Mouse (Mus musculus) telencephalon, adult 2 months (tissue): ENCODE measurements around the gene Vps4b.

Experiments
- DNase-seq: peaks from one replicate; pipeline ENCODE4 v3.0.0-alpha.2; 2011; ENCODE audit warnings: low read depth, low spot score

The Vps4b gene

DNA sequence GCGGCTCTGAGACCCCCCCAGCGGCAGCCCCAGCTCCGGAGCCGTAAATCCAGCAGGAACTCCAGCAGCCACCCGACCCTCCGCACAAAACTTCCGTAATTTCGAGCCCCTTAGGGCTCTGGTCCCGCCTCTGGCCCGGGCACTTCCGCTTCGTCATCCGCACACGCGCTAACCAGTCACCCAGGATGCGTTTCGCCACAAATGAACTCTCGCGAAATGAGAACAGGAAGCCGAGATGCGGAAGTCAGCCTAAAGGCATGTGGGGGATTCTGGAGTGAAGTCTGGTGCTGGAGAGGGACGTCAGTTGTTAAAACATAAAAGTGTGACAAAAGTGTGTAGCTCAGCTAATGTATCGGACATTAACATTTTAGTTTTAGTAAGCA lies at the start of gene Vps4b:
Vps4b (minus strand) TSS at position 187 of the 383 bp plus-strand sequence.
- peak; percentile 95 for DNase-seq

DNA sequence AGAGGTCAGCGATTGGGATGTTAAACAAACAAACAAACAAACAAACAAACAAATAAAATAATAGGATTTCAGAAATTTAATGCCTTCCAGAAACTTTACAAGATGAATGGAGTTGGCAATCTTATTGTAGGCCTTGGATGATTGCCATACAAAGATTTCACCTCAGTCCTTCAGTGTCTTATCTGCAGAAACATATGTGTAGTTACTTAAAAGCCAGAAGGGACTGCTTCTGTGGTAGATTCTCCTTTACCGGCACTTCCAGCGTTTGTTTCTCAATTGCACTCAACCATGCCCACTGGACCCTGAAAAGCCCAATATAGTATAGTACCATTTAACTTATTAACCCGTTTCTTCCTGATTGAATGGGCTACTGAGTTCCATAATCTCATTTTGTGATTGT lies 32.3 kb upstream of the Vps4b start:
- DNase-seq, result no peak

DNA sequence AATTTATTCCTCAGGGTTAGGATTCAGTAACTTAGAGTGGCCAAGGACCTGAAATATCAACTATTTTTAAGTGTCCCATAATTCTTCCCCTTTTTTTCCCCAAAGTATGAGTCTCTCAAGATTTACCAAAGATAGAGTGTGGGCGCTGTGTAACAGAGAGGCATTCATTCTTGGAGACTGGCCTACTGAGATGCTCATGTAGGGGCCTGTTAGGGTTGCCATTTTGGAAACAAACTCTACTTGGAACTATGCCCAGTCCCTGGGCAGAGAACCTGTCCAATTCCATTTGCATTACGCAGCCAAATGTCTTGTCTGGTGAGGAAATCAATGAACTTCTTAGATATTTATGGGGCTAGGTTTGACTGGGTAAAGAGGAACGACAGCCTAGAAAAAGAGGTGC lies 25.8 kb upstream of the Vps4b start:
- peak; percentile 9 for DNase-seq

DNA sequence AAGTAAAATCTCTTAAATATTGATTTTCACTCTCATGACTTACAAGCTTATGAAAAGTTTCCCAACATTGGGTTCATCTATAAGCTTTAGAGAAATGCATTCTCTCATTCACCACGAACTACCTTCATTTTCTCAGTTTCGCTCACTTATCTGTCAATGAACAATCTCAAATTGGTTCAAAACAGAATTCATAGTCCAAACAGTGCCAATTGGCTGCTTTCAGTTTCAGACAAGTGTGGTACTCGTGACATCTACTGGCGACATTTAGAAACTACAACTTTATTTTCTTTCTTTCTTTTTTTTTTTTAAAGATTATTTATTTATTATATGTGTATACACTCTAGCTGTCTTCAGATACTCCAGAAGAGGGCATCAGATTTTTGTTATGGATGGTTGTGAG lies 21.8 kb upstream of the Vps4b start:
- DNase-seq, result peak; percentile 36

DNA sequence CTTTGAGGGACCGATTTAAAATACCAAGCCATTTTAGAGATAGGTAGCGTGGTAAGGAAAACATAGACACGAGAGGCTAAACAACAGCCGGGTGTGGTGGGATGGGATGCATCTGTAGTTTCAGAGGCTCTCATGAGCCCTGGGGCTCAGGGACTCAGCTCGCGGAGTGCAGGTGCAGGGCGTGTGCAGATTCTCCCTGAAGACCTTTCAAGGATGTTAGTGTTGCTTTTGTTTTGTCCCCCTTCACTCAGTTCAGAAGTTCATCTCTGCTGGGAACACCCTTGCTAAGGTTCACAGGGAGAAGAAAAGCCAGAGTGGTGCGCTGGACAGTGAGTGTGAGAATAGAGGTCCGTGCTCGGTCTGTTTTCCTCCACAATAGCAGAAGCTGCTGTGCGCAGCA lies 20.2 kb upstream of the Vps4b start:
- DNase-seq, result no peak

DNA sequence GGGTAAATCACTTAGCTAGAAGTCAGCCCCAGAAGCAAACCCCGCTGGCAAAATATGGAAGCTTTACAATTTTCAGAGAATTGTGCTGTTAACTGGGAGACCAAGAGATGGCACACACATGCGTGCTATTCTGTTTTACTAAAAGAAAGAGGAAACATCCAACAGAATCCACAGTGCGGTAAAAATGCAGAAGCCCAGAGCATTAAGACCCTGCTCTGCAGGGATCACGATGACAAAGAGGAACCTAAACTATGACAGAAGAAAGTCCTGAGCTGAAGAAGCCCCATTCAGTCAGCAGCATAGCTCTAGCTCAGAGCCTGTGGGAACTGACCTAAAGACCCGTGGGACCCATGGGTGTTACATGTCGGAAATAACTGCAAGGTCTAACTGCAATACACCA lies 18.7 kb upstream of the Vps4b start:
- DNase-seq, result no peak

DNA sequence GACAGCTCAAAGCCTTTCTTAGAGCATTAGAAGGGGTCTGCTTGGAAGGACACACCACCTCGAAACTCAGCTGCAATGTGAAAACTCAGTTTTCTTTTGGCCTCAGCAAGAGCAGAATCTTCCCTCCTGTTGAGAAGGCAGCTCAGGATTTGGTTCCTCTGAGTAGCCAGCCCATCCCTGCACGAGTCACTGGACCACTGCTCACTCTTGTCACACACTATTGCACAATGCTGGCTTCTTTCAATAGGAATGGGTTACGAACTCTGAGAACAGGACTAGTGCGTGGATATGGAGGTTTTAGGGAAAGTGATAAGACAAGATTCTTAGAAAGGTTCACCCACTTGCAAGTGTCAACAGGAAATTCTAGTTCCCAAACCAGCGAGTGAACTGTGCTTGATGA lies 18.3 kb upstream of the Vps4b start:
- no peak for DNase-seq

DNA sequence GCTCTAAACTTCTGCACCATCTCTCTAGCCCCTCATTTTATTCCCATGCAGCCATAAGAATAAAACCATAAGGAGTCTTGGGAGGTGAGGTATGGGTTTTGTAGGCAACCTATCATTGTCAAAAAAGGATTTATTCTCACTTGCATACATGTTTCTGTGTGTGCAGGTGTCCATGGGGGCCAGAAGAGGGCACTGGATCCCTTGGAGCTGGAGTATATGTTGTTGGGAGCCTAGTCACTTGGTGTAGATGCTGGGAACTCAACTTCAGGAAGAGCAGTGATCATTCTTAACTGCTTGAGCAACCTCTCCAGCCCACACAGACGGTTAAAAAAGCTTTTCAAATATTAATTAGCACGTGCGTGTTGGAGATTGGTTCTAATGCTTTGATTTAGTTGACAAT lies 3.4 kb upstream of the Vps4b start:
- no peak for DNase-seq

DNA sequence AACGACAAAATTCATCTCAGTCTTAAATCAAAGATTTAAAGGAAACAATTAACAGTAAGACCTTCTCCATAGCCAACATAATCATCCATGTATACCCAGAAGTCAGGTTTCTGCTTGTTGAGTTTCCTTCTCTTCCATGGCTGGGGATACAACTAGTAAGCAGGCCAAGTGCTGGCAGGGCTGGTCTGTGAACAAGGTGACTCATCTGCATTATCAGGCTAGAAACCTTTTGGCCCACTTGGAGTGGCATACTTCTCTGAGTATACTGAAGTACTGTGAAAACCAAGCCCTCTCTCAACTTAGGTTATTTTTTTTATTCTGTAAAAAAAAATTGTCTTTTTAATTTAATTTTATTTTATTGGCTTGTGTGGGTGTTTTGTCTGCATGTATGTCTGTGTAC lies 2.9 kb upstream of the Vps4b start:
- no peak for DNase-seq

DNA sequence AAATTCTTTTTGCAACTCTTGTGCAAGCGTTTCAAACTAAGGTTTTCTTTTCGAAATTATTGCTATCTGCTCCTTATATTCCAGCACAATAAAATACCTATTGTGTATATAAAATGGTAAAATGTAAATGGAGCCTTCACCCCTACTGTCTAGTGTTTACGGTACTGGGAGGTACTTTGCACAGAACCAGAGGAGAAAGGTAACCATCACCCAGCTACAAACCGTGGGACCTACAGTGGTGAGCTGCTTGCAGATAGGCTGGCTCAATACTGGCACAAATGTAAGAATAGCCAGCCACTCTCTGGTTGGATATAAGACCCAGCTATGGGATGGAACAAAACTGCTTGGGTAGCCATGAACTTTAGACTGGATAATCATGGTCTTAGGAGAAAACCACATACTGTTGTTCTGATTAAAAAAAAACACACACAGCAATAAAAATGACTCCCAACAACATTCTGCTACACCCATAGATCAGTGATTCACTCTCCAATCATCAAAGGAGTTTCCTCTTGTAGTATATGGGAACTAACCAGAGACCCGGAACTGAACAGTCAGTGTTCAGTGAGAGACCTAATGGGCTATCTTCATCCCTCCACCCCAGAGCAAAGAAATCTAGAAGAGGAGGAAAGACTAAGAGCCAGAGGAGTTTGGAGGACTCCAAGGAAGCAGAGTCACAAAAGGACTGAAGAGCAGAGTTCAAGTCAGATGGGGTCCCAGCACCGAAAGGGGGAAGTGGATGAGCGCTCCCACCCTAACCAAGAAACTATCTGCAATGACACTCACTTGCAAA lies 655 bp upstream of the Vps4b start:
- DNase-seq, result no peak

DNA sequence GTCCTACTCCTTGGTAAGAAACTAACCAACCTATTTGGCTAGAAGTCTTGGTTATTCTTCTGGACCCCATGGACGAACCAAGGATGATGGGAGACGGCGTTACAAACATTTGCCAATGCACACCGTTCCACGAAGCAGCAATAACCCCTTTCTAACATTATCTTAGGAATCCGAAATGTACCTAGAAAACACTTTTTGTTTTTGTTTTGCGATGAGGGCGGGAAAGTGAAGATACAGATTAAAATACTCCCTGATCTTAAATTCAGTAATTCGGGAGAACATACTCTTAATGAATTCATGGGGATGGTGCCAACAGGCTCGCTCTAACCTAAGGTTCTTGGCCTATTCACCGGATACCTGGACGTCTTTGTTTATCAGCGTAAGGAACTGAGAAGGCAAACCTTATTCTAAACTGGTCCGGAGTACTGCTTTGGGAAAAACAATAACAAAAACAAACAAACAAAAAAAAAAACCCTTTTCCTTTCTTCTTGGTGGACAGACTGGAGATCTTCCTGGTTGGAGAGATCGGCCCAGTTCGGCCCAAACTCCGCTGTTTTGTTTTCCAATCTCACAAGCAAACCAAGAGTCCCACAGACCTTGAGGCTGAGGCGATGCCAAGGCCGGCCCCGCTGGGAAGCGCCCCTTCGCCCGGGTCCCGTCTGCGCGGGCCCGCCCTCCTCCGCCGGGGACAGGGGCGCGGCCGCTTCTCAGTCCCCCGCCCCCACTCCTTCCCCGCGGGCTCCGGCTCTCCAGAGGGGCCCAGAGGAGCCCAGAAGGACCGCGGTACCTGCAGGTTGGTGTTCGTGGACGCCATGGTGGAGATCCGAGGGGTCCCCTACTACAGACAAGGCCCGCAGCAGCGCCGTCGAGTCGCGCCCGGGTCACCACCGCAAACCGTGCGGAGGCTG lies 640 bp downstream of the Vps4b start:
- no peak for DNase-seq

DNA sequence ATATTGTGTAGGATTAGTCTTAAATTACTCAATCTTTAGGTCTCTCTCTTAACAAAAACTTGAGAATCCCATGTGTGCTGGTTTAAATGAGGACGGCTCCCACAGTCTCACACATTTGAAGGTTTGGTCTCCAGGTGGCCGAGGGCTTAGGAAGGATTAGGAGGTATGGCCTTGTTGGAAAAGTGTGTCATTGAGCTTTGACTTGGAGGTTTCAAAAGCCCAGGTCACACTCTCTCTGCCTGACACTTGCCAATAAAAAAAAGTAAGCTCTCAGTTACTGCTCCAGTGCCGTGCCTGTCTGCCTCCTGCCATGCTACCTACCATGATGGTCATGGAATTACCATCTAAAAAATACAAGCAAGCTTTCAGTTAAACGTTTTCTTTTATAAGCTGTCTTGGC lies 21.6 kb downstream of the Vps4b start:
- DNase-seq, result no peak

DNA sequence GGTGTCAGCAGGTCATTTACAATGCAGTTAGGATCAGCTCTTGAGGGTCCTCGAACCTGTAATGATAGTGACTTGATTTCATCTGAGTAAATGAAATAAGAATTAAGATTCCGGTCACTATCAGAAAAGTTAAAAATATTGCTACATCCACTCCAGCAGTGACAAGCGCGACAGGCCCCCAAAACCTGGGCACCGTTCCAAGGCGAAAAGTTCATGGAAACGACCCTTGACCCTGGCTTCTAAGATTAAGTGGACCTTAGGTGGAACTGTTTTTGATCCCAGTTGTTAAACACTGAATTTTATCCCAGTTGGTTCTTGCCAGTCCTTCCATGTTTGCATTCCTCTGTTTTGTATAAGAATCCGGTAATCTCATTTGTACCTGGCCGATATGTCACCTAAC lies 22.4 kb downstream of the Vps4b start:
- no peak for DNase-seq

DNA sequence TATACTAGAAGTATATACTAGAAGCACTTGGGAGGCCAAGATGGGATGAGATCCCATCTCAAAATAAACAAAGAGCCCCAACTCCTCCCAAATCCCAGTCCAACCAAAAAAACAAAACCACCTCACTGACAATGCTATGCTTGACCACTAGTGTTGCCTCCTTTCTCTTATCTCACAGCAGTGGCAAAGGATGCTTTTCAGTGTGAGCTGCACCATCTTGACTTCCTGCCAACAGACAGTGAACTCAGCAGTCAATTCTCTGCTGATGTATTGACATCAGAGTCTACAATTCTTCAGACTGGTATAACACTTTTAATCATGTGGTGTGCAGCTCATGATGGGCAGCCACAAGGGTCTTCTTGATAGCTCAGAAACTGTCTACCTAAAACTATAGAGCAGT lies 27.8 kb downstream of the Vps4b start:
- no peak for DNase-seq

DNA sequence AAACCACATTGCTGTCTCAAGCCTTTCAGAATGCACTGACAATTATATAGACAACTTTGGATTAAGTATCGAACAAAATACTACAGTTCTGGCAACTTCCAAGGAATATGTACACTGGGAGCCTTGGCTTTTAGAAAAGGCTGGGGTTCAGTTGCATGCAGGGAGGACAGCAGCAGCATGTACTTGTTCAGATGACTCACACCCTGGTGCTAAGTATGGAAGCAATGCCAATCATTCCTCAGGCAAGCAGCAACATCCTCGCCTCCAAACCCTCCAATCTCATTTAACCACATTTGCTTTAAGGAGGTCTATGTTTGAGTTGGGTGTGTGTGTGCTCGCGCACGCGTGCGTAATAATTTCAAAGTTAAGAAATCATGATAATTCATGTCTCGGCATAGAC lies 30.8 kb downstream of the Vps4b start:
- DNase-seq, result peak; percentile 68

DNA sequence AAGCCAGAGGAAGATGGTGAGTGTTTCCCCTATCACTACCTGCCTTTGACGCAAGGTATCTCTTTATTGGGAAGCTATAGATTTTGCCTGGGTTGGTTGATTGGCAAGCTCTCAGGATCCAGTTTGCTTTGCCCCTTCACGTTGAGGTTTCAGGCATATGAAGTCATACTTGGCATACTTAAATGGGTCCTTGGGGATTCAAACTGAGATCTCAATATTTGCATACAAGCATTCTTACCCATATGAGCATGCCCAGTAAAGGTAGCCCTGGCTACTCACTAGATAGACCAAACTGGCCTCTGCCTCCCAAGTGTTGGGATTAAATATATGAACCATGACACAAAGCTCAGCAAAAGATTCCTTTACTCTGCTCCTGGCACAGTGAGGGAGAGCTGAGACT lies 31.7 kb downstream of the Vps4b start:
- no peak for DNase-seq

DNA sequence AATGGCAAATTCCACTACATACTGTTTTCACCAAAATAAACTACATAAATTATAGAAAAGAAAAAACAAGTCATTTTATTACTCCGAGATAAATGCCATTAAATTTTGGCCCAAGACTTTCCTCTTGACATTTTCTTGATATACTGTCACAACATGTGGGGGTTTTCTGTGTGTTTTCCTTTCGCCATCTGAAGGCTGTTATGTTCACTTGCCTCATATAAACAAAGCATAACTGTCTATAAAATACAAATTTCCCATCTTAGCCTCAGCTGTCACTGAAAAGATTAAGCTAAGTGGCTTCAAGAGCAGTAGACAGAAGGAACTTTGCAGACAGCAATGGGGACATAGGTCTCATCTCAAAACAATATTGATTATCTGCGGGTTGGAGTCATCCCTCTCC lies 32.2 kb downstream of the Vps4b start:
- no peak for DNase-seq

DNA sequence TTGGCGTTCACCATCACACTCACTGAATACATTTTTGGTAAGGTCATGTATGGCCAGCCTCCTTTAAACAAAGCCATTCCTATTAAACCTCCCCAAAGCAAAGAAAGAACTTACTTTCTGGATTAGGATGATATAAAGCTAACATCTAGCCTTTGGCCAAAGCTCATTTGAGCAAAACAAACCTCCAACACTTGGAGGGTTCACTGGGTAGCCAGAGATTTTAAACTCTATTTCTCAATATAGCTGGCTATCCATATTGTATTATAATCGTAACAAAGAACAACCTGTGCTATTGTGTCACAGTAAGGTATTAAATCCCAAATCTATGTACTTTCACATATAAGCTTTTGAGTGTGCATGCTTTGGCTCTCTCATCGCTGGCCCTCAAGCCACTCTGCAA lies 35.8 kb downstream of the Vps4b start:
- DNase-seq, result no peak

DNA sequence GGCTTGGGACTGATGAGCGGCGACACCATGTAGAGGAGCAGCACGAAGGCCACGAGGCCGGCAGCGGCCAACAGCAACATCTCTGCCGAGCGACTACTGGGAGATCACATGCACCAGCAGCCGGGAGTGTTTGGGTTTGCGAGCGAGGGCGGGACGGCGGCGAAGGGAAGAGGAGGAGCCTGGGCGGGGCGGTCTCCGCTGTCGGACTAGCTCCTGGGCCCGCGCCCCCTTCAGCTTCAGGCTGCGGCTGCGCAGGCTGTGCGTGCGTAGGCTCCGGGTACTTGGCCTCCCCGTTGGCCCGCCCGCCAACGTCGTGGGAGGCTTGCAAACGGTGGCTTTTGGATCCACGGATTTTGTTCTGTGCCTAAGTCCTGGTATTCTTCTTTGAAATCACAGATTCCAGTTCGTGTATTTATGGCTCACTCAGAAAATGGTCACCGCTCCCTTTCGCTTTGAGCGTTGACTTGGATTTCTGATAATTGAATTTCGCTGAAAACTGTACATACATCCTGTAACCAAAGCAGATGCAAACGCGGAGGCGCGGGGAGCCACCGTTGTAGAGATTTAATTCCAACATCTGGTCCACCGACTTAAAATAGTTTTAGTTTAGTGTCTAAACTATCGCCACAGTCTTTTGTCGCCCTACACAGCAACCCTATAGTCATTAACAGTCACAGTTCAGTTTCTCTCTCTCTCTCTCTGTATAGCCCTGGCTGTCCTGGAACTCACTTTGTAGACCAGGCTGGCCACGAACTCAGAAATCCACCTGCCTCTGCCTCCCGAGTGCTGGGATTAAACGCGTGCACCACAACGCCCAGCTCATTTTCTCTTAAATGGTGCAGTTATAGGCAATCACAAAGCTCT lies 36.7 kb downstream of the Vps4b start, which contains the start of gene Kdsr:
Kdsr (minus strand) TSS at position 156 of the 864 bp plus-strand sequence.
- peak; percentile 98 for DNase-seq

DNA sequence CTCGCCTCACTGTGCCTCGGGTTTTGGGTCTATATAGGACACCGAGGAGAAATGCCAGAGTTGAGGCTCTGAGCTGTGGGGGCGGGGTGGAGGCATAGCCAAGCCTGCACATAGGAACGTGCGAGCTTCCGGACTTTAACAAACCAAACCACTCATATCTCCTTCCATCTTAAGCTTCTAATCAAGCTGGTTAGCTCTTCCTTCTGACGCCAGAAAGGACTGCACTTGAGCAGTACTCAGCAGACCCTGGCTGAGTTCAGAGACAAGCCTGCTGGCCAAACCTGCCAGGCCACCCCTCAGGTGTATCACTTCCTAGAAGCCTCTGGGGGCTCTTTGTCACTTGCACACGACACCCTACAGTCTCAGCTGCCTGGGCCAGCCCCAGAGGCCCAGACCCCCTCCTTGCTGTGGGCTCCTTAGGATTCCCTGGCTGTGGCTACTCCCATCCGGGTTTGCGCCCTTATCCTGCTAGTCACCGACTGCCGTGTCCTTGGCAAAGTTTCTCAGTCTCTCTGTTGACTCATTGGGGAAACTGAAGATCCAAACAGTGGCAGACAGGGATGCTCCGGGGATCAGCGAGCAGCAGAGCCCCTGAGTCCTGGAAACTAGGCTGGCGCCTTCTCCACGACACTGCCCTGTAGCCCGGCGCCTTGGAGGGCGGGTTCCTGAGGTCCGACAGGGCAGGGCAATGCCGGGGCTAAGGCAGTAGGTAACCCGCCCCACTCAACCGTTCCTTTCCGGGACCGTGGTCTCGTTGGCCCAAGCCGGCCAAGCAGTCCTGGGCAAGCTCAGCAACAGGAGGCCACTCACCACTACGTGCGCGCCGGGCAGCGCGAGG lies 37.6 kb downstream of the Vps4b start:
- DNase-seq, result no peak

DNA sequence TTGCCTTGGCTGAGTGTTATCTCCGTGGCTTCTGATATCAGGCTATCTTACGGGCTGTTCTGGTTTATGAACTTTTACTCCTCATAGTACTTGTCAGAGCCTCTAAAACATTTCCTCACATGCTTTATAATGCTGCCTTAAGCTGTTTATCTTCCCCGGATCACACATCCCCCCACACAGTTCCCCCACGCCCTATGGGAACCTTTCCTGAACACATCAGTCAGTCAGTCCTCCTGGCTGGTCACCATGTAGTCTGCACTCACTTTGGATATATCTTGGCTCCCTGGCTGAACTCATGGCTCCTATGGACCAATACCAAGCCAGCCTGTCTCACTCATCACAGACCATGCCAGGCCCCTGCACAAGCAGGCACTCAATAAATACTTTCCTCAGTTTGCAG lies 39.9 kb downstream of the Vps4b start:
- no peak for DNase-seq
